Mouse (Mus musculus) adrenal gland, postnatal 10 days (tissue): ENCODE data around the gene Cd109. TPM values are rescaled to one million over a fixed set of nuclear protein-coding genes. Genes with fewer than 3 reads are reported as not detected.

ENCODE experiments used
- DNase-seq: peaks from one replicate; pipeline ENCODE4 v3.0.0; 2021; ENCODE audit warnings: mixed read lengths
- long read RNA-seq, 2 experiments: library from polyadenylated mRNA; stranded (forward); transcript quantifications; one replicate each; pipeline ENCODE4 v2.0.0; 2021
- total RNA-seq, 2 experiments: library from RNA; stranded (reverse); gene quantifications; 2 replicates each; pipeline ENCODE4 v1.2.3; 2021

The Cd109 gene
- total RNA-seq, result 1 to 10 TPM; 7.4 to 7.6 TPM
- long read RNA-seq, experiment 1, full-length matches to known transcripts, result 1 of 2 reads
- long read RNA-seq, experiment 1, partial matches to known transcripts, result 0 of 2 reads
- long read RNA-seq, experiment 1, other reads (novel, unspliced or antisense), result 1 of 2 reads
- long read RNA-seq, experiment 2, full-length matches to known transcripts, result 2 of 3 reads
- long read RNA-seq, experiment 2, partial matches to known transcripts, result 0 of 3 reads
- long read RNA-seq, experiment 2, other reads (novel, unspliced or antisense), result 1 of 3 reads

- peak; percentile 35 for DNase-seq
These were observed at the start of gene Cd109 for GRCm38 (mm10) chr9:78615401-78616021. Gene Cd109 (plus strand): TSS chr9:78615546.

- no peak for DNase-seq
These were observed 45.4 kb upstream of the Cd109 start for GRCm38 (mm10) chr9:78569934-78570333.

GRCm38 (mm10) chr9:78576466-78576865 lies 38.9 kb upstream of the Cd109 start:
- DNase-seq, result no peak

DNA sequence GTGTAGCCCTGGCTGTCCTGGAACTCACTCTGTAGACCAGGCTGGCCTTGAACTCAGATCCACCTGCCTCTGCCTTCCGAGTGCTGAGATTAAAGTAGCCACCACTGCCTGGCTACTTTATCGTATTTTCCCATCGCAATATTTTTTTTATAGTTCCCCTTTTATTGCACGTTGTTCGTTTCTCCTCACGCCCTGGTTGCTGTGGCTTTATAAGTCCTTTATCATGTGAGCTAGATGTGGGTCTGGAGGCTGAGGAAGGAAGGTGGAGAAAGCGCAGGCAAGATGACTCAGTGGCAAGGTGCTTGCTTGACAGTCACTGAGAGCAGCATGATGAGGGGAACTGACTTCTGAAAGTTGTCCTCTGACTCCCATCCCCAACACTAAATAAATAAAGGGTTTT lies 36.5 kb upstream of the Cd109 start:
- no peak for DNase-seq

- no peak for DNase-seq
These were observed 35.5 kb upstream of the Cd109 start for GRCm38 (mm10) chr9:78579644-78580396.

DNA sequence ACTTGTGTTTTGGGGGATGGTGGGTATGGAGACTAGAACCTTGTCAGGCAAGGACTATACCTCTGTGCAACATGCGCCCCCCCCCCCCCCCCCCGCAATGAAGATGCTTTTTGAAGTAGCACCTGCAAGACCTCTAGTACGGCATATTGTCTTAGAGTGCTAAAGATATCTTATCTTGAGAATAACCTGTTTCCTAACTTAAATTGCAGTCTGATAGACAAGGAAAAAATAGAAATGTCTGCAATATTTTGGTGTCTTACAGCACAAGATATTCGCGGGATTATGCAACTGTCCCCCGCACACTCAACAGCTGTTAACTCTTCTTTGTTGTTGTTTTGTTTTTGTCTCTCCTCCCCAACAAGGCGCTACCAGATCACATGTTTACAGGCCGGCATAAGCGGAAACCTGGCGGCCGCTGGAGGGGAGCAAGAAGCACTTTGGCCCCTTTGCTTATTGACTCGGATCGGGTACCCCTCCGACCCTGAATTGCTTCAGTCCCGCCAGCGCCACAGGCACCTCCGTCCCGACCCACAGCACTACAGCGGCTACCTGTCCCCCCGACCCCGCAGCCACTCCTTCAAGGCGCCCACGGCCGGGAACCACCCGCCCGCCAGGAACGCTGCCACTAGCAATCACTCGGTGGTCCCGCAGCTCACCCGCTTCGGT lies 28.0 kb upstream of the Cd109 start:
- DNase-seq, result peak; percentile 47

DNA sequence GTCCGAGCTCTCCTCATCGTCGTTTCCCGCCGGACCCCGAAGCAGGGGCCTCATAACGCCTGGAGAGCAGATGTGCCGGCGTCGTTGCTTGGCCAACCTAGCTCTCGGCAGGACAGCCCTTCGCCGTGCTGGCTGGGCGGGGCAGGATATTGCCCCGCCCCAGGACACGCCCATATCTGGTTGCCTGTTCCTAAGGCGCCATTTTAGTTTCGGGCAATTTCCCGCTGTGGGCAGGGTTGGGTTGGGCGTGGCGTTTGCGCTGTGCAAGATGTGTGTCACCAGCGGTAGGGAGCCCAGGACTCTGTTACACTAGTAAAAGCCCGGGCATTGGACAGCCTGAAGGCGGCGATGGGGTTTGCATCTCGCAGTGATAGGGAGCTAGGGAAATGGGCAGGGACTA lies 27.4 kb upstream of the Cd109 start, which contains the start of gene Slc17a5:
Gene Slc17a5, minus strand, starts transcription at position 128 of the 400 bp plus-strand sequence.
- DNase-seq, result peak; percentile 96

DNA sequence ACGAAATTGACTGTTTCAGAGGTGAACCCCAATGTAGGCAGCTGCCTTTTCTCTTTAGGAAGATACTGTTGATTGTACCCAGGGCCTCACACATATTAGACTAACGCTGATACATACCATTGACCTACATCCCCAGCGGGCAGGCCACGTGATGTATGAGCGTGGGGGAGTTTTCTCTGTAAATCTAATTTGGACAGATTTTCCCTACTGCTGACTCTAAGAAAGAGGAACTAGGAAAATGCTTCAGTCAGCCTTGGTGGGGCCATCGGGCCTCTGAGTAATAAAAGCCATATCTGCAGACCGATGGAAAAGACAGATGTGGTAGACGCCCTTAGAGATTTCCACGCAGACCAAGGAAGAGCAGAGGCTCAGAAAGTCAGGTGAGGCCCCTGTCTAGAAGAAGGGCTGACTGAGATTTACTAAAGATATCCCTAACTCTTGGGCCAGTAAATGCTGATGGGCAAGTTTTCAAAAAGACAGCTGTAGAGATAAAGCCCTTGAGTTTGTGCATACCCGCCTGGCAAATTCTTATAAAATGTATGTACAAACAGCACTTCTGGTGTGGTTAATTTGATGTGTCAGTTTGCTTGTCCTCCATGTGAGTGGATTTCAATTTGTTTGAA lies 26.8 kb upstream of the Cd109 start:
- DNase-seq, result peak; percentile 29

DNA sequence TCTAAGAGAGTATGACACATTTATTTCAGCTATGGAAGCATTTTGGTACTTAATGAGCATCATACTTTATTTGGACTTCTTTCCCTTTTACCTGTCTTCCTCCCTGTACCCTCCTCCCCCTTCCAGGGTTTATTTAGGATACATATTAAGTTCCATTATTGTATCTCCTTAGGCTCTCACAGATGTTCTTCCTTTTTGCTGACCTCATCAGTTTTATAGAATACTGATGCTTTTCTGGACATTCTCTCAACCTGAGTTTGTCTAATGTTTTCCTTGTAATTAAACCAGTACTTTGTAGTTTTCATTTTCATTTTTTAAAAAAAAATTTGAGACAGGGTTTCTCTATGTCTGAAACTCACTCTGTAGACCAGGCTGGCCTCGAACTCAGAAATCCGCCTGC lies 24.9 kb upstream of the Cd109 start:
- no peak for DNase-seq

GRCm38 (mm10) chr9:78595257-78595656 lies 20.1 kb upstream of the Cd109 start:
- DNase-seq, result no peak

DNA sequence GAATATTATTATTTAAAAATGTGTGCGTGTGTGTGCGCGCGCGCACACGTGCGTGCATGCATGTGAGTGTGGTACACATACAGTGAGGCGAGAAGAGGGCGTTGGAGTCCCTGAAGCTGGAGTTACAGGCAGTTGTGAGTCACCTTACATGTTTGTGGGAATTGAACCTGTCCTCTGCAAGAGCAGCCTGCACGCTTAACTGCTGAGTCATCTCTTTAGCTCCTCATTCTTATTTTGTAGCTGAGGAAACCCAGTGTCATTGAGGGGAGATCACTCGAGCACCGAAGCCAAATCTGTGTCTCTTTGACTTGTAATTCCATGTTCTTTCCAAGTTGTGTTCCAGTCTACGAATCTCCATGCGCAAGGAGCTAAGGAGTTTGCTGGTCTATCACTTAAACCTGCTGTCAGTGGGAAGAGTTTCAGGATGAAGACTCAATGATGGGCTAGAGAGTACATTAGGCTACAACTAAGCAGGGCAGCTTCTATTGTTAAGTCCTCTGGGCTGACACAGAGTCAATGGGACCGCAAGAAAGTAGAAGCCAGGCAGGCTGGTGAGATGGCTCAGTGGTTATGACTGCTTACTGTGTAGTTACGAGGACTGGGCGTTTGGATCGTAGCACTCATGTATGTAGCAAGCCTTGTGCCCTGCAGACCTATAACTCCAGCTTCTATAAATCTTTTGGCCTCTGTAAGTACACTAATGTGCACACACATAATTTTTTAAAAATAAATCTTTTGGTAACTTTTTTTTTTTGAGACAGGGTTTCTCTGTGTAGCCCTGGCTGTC lies 19.4 kb upstream of the Cd109 start:
- no peak for DNase-seq

- DNase-seq, result peak; percentile 53
These were observed 18.5 kb upstream of the Cd109 start for GRCm38 (mm10) chr9:78596834-78597233.

GRCm38 (mm10) chr9:78599927-78600326 lies 15.4 kb upstream of the Cd109 start:
- DNase-seq, result no peak

DNA sequence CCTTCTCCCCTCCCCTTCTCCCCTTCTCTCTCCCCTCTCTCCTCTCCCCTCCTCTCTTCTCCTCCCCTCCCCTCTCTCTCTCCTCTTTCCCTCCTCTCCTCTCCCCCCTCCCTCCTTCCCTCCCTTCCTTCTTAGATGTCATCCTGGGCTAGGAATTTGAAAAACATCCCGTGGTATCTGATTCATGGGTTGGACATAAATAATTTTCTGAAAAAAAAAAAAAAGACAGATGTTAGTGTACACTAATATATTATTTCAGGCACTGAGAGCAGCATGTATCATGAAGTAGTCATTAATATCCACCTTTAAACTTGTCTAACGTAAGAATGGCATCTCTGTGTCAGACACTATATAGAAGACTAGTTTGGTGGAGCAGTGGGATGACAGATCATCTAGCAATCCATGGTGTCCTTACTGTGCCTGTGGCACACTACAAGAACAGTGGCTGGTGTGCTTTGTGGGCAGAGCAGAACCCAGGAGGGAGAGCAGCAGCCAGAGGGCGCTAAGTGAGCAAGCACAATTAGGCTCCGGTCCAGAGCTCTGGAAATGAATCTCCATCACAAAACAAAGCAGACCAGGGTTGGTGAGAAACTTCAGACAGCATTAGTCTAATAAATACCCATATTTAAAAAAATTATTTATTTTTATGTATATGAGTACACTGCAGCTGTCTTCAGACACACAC lies 14.2 kb upstream of the Cd109 start:
- peak; percentile 44 for DNase-seq

GRCm38 (mm10) chr9:78614201-78614600 lies 1.1 kb upstream of the Cd109 start:
- DNase-seq, result no peak

GRCm38 (mm10) chr9:78619285-78619684 lies 3.9 kb downstream of the Cd109 start:
- no peak for DNase-seq

DNA sequence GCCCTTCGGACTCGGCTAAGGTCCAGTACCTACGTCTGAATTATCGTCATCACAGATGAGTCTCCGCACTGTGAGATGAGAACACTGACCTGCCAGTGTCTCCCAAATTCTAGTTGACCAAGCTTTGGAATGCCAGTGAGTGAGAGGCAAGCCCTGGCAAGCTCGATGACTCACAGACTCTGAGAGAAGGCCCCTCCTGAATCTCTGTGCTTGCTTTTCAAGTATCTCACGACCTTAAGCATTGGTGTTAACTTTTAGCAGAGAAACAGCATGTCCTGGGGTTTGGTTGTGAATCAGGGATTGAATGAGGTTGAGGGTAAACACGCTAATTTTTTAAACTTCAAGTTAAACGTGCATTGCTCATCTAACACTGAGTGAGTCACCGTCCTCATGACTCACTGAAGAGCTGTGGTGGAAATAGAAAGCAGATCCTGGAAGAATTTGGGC lies 8.0 kb downstream of the Cd109 start:
- DNase-seq, result peak; percentile 9

DNA sequence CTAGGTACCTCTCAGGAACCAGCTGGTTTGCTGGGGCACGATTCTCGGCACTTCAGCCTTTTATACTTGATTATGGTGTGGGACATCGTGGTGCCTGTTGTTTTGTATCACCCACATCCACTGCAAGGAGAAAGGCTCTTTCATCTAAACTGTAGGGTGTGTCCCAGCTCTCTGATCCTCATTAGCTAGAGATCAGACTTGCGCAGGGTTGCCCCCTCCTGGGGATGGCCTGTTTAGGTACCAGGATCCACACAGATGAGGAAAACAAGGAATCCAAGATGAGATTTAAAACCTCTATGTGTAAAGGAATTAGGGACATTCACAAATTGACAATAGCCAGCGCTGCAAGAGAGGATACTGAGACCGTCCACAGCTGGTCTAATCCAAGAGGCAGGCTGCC lies 14.6 kb downstream of the Cd109 start:
- no peak for DNase-seq

GRCm38 (mm10) chr9:78631755-78632434 lies 16.5 kb downstream of the Cd109 start:
- no peak for DNase-seq

DNA sequence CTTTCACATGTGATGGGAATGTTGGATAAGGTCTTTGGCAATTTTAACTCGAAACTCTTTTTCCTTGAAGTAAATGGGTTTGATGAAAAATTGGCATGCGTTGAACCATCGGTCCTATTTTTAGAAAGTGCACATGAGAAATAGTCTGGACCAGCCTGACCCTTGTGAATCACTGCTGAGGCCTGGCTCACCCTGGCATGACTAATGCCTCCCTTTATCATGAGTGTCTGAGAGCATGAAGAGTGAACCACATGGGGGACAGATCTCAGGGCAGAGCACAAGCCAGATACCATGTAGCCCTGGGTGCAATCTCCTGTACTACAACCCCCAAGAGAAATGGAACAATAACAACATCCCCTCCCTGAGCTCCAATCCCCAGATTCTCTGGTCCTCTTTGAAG lies 18.6 kb downstream of the Cd109 start:
- peak; percentile 18 for DNase-seq
